Mouse (Mus musculus) gastrocnemius, postnatal 14 days (tissue): ENCODE results near the gene Mpped2. TPM values are rescaled to one million over a fixed set of nuclear protein-coding genes. Genes with fewer than 3 reads are reported as not detected.

Experiments
- DNase-seq: peaks from one replicate; pipeline ENCODE4 v3.0.0; 2021; ENCODE audit warnings: mixed read lengths
- intact Hi-C: fragments of 180-260 bp; cut with DNase I; formaldehyde crosslinking; loops from one replicate; pipeline ENCODE4 v1.15.1; 2025; ENCODE audit warnings: low total_unique reads
- total RNA-seq, 2 experiments: library from RNA; stranded (reverse); gene quantifications; 2 replicates each; pipeline ENCODE4 v1.2.3; 2021

Mpped2 gene
- total RNA-seq, 2 experiments from 2014 or later = 1.5 to 2.9 TPM

DNA sequence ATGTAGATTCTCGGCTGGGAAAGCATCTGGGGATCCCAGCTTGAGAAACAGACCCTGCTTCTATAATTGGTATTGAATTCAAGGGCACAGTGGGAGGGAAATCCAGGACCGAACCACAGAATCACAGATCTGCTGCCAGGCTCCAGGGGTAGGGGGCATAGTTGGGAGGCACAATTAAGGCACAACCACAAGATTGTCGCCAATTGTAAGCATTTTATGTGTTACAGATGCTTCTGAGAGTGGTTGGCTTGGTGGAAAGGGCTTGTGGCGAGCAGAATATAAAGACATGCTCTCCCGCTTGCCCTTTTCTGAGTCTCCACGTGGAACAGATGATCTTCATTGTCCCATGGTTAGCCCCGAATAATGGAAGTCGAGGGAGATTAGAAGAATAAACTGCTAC is 142.3 kb downstream of the Mpped2 start:
- DNase-seq = no peak
- intact Hi-C loops = no loop called here

- intact Hi-C loops = no loop called here
- no peak for DNase-seq
Observed at GRCm38 (mm10) chr2:106837241-106837640, 144.2 kb downstream of the Mpped2 start.

- DNase-seq = no peak
- intact Hi-C loops = loop anchor here (10.0 kb wide), 1 partner anchor 619 kb away; no protein-coding TSS in a partner anchor
Observed at GRCm38 (mm10) chr2:106844147-106844546, 151.1 kb downstream of the Mpped2 start.

DNA sequence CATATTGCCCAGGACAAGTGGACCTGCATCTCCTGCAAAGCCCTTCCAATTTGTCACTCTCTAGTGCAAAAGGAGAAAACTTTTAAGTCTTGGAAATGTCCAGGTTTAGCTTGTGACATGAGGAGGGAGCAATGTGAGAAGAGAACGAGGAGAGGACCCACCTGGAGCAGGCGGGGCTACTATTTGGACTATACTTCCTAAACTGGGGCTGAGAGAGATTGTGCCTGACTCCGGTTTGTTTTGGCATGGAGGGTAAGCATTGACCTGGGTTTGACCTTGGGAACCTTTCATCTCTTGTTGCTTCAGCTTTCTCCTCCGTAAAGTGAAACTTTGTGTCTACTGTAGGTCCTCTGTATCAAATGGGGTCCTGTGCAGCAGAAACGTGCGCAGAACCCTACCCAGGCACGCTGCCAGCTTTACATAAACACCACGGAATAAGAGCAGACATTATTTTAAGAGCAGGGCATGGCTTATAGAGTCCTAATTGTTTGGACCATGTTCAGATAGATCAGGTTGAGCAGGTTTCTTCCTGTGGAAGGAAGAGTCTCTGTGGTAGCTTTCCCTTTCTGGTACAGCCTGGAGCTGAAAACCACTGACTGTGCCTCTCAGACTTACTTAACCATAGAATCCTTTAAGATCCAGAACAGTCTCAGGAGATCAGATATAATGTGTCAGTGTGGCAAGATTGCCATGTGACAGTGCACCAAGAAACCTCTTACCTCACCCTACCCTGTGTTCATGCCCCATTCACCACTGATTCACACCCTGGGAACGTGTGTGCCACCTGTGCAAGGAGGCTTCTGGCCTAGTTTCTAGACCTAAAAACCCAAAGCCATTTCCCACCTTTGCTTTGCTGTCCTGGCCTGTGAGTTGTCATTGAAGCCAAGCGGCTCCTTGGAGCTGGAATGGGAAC is 152.0 kb downstream of the Mpped2 start:
- DNase-seq = no peak
- intact Hi-C loops = loop anchor here (10.0 kb wide), 1 partner anchor 620 kb away; no protein-coding TSS in a partner anchor

DNA sequence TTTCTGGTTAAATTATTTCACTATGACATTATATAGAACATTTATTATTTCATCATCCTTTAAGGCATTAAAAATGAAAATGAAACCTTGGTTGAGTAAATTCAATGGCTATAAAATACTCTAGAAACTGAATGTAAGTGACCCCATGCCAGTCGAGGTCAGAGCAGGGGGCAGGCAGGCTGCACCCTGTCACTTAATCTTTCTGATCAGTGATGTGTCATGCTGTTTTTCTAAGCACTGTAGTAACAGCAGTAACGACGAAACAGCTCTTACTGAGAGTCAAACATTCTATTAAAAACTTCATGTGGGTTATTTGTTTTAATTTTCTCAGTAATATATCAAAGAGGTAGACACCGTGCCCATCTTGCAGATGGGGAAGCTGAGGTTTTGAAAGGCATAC is 153.4 kb downstream of the Mpped2 start:
- intact Hi-C loops = loop anchor here (10.0 kb wide), 1 partner anchor 622 kb away; no protein-coding TSS in a partner anchor
- no peak for DNase-seq

DNA sequence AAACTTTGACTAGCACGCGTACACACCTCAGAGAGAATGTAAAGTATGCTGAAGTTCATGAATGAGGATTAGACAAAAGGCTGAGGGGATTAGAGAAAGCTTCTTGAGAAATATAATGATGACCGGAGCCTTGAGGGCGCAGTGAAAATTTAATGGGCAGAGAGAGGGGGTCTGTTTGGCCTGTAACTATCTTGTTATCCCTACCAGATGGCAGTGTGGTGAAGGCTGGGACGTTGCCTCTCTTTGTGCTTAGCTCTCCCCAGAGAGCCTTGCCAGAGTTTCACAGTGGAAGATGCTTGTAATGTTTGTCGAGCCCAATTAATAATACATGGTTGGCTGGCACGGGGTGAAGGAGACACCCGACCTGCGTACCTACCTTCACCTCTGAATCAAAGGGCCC is 156.3 kb downstream of the Mpped2 start:
- intact Hi-C loops = loop anchor here (10.0 kb wide), 1 partner anchor 625 kb away; no protein-coding TSS in a partner anchor
- DNase-seq = no peak

GRCm38 (mm10) chr2:106851515-106851914 is 158.4 kb downstream of the Mpped2 start:
- intact Hi-C loops = no loop called here
- no peak for DNase-seq

GRCm38 (mm10) chr2:106854213-106854612 is 161.1 kb downstream of the Mpped2 start:
- no peak for DNase-seq
- intact Hi-C loops = no loop called here

DNA sequence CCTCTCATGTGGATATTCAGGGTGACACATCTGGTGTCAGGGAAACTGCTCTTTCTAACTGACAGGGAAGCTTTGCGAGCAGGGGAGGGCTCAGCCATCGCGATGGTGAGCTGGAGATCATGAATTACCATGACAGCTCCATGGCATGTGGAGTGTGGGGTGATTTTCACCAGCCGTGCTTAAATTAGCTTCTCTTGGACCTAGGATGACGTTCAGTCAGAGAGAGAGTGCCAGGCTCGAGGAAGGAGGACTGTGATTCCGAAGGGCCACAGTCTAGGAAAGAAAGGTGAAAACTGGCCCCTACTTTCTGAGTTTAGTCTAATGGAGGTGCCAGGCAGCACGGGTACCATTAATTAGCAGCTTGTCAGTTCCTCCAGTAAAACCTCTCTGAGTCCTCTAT is 161.7 kb downstream of the Mpped2 start:
- DNase-seq = no peak
- intact Hi-C loops = no loop called here

GRCm38 (mm10) chr2:106855184-106855583 is 162.1 kb downstream of the Mpped2 start:
- intact Hi-C loops = no loop called here
- no peak for DNase-seq

- DNase-seq = peak; percentile 20
Observed at GRCm38 (mm10) chr2:106855623-106856350, 162.7 kb downstream of the Mpped2 start.

GRCm38 (mm10) chr2:106856361-106856961 is 163.4 kb downstream of the Mpped2 start:
- DNase-seq = no peak
- intact Hi-C loops = no loop called here

More at GRCm38 (mm10) chr2:106855623-106856350, 162.7 kb downstream of the Mpped2 start:
- intact Hi-C loops = no loop called here

DNA sequence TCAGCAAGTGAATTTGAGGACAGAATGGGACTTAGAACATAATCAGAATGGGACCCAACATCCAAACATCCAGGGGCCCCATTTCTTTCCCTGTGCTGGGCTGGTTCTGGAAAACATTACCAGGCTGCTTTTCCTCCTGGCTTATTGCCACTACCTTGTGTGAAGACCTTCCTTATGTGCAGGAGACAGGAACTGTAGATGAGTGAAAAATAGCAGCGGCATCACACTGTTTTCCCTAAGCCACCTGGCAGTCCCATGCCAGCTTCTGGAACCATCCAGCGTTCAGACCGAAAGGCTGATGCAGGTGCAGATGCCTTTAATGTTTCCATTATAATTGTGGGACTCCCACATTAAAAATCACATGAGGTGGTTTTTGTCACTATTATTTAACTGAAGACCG is 164.2 kb downstream of the Mpped2 start:
- intact Hi-C loops = no loop called here
- no peak for DNase-seq

- intact Hi-C loops = no loop called here
- no peak for DNase-seq
Observed at GRCm38 (mm10) chr2:106857711-106858110, 164.6 kb downstream of the Mpped2 start.

GRCm38 (mm10) chr2:106860856-106861679 is 168.0 kb downstream of the Mpped2 start:
- intact Hi-C loops = no loop called here
- no peak for DNase-seq

DNA sequence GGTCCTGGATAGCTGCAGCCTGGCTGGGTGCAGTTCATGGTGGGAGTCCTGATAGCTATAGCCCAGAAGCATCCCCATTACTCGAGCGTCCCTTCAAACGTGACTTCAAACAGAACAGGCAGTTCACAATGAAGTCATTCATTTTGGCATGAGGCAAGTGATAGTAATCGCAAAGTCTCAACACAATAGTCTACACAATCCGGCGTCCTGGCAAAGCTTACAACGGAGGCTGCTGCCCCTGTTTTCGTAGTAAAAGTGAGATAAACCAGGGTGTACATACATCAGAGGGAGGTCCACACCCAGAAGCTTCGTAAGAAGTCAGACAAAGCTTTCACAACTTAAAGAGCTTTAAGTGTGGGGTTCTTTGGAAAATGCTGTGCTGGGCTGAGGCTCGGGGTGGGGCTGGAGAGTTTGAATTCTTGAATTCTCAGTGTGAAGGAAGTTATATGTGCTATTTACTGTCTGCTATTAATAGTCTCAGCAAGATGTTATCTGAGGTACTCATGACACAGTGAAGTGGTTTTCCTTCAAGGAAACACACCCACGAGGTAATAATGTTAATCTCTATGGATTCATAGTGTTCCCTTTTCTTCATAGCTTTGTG is 170.1 kb downstream of the Mpped2 start:
- intact Hi-C loops = no loop called here

DNA sequence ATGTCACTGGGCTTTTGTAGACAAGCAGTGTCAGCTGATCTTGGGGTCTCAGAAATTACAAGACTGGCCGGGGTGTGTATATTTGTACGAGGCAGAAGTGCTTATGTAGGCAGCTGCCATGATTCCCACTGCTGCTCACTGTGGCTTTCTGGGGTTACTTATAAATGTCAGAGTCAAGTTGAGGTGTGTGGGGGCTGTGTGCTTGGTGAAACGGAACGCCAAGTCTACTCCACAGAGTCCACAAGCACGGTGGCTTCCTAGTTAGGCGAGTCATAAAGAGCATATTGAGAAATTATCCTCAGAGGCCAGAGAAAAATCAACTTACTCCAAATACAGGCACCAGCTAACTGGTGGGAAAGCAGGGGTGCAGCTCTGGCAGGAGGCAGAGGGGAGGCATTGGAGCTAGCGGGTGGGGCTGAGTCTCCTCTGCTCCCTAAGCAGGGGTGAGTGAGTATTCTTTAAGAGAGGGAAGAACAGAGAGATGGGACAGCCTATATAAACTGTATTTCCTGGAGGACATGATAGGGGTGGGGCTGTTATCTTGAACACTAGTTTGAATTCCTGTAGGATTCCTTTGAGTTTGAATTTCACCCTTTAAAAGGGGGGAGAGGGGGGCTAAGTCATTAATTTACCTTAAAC is 172.2 kb downstream of the Mpped2 start:
- no peak for DNase-seq
- intact Hi-C loops = no loop called here

More for the DNA sequence above, 170.1 kb downstream of the Mpped2 start:
- no peak for DNase-seq

DNA sequence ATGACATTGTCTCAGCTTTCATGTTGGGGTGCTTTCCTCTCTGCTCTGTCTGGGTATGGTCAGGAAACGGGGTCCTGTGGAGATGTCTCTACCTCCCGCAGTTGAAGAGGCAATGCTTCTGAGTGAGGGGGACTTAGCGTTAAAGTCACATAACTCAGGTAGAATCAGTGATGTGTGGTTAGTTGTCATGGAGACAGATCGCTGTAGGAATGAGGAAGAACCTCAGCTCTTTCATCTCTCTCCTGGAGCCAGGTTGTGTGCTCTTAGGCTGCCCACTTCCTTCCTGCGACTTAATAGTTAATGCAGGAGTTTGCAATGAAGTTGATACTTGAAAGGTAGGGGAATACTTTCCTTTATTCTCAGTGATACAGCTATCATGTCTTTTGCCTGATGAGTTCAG is 173.2 kb downstream of the Mpped2 start:
- intact Hi-C loops = no loop called here
- DNase-seq = no peak
